Mouse (Mus musculus): ENCODE data around the gene H60c. TPM values are rescaled to one million over a fixed set of nuclear protein-coding genes. Genes with fewer than 3 reads are reported as not detected.
A peak's percentile ranks its signal among the peaks of the same experiment; 100 is the strongest.
"Not testable (repeated sequence)": the region's sequence is repeated elsewhere in the genome, so short reads cannot be mapped to it uniquely, and the experiment has no call there.

H60c gene
- not detected in 2 replicates for polyA plus RNA-seq (2015; fragmentation: Nextera tagmentation; extraction: Ambion mirVana)

- H3K4me1 ChIP-seq (replicated peaks), result no peaks in the 10 kb centered on the region
- H3K27ac ChIP-seq, result no peak within 1 kb of the TSS
- no peak within 1 kb of the TSS for H3K4me2 ChIP-seq
- 55% methylated on average over 8 of the region's 8 CpGs for WGBS (ENCODE audit: insufficient replicate concordance)
- H3K27me3 ChIP-seq, result no peaks in the 10 kb centered on the region
- DNase-seq, result no peak
- H3K36me3 ChIP-seq, result no peaks in the 10 kb centered on the region
- no peak for ATAC-seq (ENCODE audit: low read depth)
- H3K4me3 ChIP-seq (replicated peaks), result no peak within 1 kb of the TSS
- H3K9ac ChIP-seq, result no peak within 1 kb of the TSS
- no peaks in the 10 kb centered on the region for H3K9me3 ChIP-seq (replicated peaks)
These were observed at the start of gene H60c for GRCm38 (mm10) chr10:3267671-3268070. TSS of gene H60c (minus strand) at chr10:3267771.

GRCm38 (mm10) chr10:3308821-3309206, 41.2 kb upstream of the H60c start:
- Histone ChIP-seq H3K27me3 (no peaks in the 10 kb centered on the region), H3K4me2 (no peak overlapping the region), H3K4me3 (replicated peaks) (no peak overlapping the region), H3K9me3 (replicated peaks) (no peaks in the 10 kb centered on the region), H3K27ac (no peak overlapping the region), H3K36me3 (no peaks in the 10 kb centered on the region), H3K4me1 (replicated peaks) (no peaks in the 10 kb centered on the region), H3K9ac (no peak overlapping the region)
- DNase-seq (no peak), ATAC-seq (ENCODE audit: low read depth) (no peak)
- 57% methylated on average over 1 of the region's 1 CpGs for WGBS (ENCODE audit: insufficient replicate concordance)

DNA sequence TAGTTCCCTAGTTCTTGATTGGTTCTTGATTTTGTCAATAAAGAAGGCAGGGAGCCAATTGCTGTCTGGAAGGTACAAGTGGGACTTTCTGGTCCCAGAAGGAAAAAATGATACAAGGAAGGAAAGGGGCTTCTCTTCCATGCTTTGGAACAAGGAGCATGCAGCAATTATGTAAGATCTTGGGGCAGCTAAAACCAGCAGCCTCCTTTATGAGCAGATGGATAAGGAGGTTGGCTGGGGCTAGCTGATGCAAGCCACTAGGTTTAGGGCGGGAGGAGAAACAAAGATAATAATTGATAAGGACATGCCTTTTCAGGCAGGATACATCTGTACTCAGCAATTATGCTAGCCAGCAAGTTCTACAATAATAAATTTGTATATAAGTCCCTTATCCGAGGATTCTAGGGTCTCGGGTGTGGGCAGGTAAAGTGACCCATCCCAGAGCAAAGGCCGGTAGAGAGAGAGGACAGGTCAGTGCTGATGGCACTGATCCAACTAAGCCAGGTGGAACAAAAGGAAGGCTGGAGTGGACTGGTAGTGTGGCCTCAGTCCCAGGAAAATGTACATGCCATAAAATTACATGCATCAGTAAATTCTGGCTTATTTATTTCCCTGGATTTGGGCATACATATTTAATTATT, 40.7 kb upstream of the H60c start:
- no peaks in the 10 kb centered on the region for H3K9me3 ChIP-seq (replicated peaks)
- H3K36me3 ChIP-seq, result no peaks in the 10 kb centered on the region
- H3K4me3 ChIP-seq (replicated peaks), result no peak overlapping the region
- ATAC-seq (ENCODE audit: low read depth) (no peak), DNase-seq (no peak)
- WGBS (ENCODE audit: insufficient replicate concordance), result 58% methylated on average over 4 of the region's 4 CpGs
- H3K9ac ChIP-seq, result no peak overlapping the region
- H3K4me1 ChIP-seq (replicated peaks), result no peaks in the 10 kb centered on the region
- no peak overlapping the region for H3K4me2 ChIP-seq
- H3K27ac ChIP-seq, result no peak overlapping the region
- H3K27me3 ChIP-seq, result no peaks in the 10 kb centered on the region

GRCm38 (mm10) chr10:3307752-3308151, 40.2 kb upstream of the H60c start:
- no peaks in the 10 kb centered on the region for H3K4me1 ChIP-seq (replicated peaks)
- ATAC-seq (ENCODE audit: low read depth), result no peak
- H3K9me3 ChIP-seq (replicated peaks), result no peaks in the 10 kb centered on the region
- no peak overlapping the region for H3K27ac ChIP-seq
- WGBS (ENCODE audit: insufficient replicate concordance), result 58% methylated on average over 2 of the region's 2 CpGs
- no peak overlapping the region for H3K9ac ChIP-seq
- H3K4me2 ChIP-seq, result no peak overlapping the region
- H3K4me3 ChIP-seq (replicated peaks), result no peak overlapping the region
- no peaks in the 10 kb centered on the region for H3K36me3 ChIP-seq
- DNase-seq, result no peak
- H3K27me3 ChIP-seq, result no peaks in the 10 kb centered on the region

- Histone ChIP-seq H3K27ac (no peak overlapping the region), H3K27me3 (no peaks in the 10 kb centered on the region), H3K4me2 (no peak overlapping the region), H3K4me3 (replicated peaks) (no peak overlapping the region), H3K4me1 (replicated peaks) (no peaks in the 10 kb centered on the region), H3K9ac (no peak overlapping the region), H3K36me3 (no peaks in the 10 kb centered on the region), H3K9me3 (replicated peaks) (no peaks in the 10 kb centered on the region)
- ATAC-seq (ENCODE audit: low read depth) (no peak), DNase-seq (no peak)
- 17% methylated on average over 2 of the region's 2 CpGs for WGBS (ENCODE audit: insufficient replicate concordance)
These were observed 26.4 kb upstream of the H60c start for GRCm38 (mm10) chr10:3293969-3294368.

GRCm38 (mm10) chr10:3281047-3281446, 13.5 kb upstream of the H60c start:
- no peaks in the 10 kb centered on the region for H3K4me1 ChIP-seq (replicated peaks)
- WGBS (ENCODE audit: insufficient replicate concordance), result 38% methylated on average over 2 of the region's 2 CpGs
- no peaks in the 10 kb centered on the region for H3K36me3 ChIP-seq
- H3K9me3 ChIP-seq (replicated peaks), result no peaks in the 10 kb centered on the region
- no peak overlapping the region for H3K4me3 ChIP-seq (replicated peaks)
- ATAC-seq (ENCODE audit: low read depth), result no peak
- no peak for DNase-seq
- H3K27ac ChIP-seq, result no peak overlapping the region
- H3K9ac ChIP-seq, result no peak overlapping the region
- H3K27me3 ChIP-seq, result no peaks in the 10 kb centered on the region
- no peak overlapping the region for H3K4me2 ChIP-seq

GRCm38 (mm10) chr10:3274065-3274464, 6.5 kb upstream of the H60c start:
- no peaks in the 10 kb centered on the region for H3K36me3 ChIP-seq
- no peak for DNase-seq
- no peaks in the 10 kb centered on the region for H3K4me1 ChIP-seq (replicated peaks)
- no peak overlapping the region for H3K9ac ChIP-seq
- H3K27me3 ChIP-seq, result no peaks in the 10 kb centered on the region
- 37% methylated on average over 3 of the region's 3 CpGs for WGBS (ENCODE audit: insufficient replicate concordance)
- no peak overlapping the region for H3K4me2 ChIP-seq
- no peak overlapping the region for H3K27ac ChIP-seq
- no peaks in the 10 kb centered on the region for H3K9me3 ChIP-seq (replicated peaks)
- no peak for ATAC-seq (ENCODE audit: low read depth)
- no peak overlapping the region for H3K4me3 ChIP-seq (replicated peaks)

- Histone ChIP-seq H3K36me3 (no peaks in the 10 kb centered on the region), H3K9me3 (replicated peaks) (no peaks in the 10 kb centered on the region), H3K27me3 (no peaks in the 10 kb centered on the region), H3K9ac (no peak overlapping the region), H3K27ac (no peak overlapping the region), H3K4me3 (replicated peaks) (no peak overlapping the region), H3K4me1 (replicated peaks) (no peaks in the 10 kb centered on the region), H3K4me2 (no peak overlapping the region)
- 28% methylated on average over 3 of the region's 4 CpGs for WGBS (ENCODE audit: insufficient replicate concordance)
- no peak for DNase-seq
- peak; percentile 77 for ATAC-seq (ENCODE audit: low read depth)
These were observed 3.5 kb upstream of the H60c start for GRCm38 (mm10) chr10:3271036-3271435.

DNA sequence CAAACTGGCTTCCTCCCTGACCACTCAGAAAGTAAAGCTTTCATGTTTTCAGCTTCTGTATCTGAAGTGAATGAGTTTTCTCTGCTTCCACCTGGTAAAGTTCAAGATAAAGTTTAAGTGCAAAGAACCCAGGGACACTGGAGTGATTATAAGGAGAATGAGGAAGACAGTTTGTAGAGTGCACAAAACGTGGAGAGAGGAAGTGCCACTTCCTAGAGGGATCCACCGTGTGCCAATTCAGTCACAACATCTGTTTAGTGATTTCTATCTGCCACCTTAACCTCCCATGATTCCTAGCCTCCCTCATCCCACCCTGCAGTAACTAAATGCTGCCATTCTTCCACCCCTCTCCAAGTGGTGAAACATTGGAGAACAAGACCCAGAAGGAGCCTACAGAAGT, 842 bp downstream of the H60c start:
- DNase-seq, result no peak
- no peak overlapping the region for H3K9ac ChIP-seq
- WGBS (ENCODE audit: insufficient replicate concordance), result 17% methylated on average over 2 of the region's 2 CpGs
- no peaks in the 10 kb centered on the region for H3K4me1 ChIP-seq (replicated peaks)
- H3K27ac ChIP-seq, result no peak overlapping the region
- H3K4me3 ChIP-seq (replicated peaks), result no peak overlapping the region
- no peak overlapping the region for H3K4me2 ChIP-seq
- H3K36me3 ChIP-seq, result no peaks in the 10 kb centered on the region
- H3K27me3 ChIP-seq, result no peaks in the 10 kb centered on the region
- ATAC-seq (ENCODE audit: low read depth), result no peak
- no peaks in the 10 kb centered on the region for H3K9me3 ChIP-seq (replicated peaks)

DNA sequence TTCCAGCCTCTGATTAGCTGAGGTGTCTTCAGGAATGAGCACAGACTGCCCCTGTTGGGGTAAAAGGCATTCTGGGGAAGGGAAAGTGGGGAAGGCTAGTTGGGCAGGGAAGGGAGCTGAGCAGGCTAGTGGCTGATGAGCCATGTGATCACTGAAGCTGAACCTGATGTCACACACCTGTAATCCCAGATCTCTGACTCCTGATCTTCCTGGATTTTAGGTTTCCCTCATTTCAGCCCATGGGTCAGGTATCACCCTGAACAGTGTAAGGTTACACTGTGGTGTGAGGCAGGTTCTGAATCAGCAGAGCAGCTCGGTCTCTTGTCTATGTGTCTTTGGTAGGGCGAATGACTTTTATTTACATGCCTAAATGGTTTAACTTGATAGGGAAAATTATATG, 4.8 kb downstream of the H60c start:
- ATAC-seq (ENCODE audit: low read depth), result no peak
- Histone ChIP-seq H3K4me2 (no peak overlapping the region), H3K9ac (no peak overlapping the region), H3K27me3 (no peaks in the 10 kb centered on the region), H3K36me3 (no peaks in the 10 kb centered on the region), H3K27ac (no peak overlapping the region), H3K4me3 (replicated peaks) (no peak overlapping the region), H3K9me3 (replicated peaks) (no peaks in the 10 kb centered on the region), H3K4me1 (replicated peaks) (no peaks in the 10 kb centered on the region)
- WGBS (ENCODE audit: insufficient replicate concordance), result 53% methylated on average over 2 of the region's 2 CpGs
- no peak for DNase-seq

GRCm38 (mm10) chr10:3257391-3257790, 10.2 kb downstream of the H60c start:
- 71% methylated on average over 3 of the region's 3 CpGs for WGBS (ENCODE audit: insufficient replicate concordance)
- Histone ChIP-seq H3K4me2 (no peak overlapping the region), H3K4me3 (replicated peaks) (no peak overlapping the region), H3K27me3 (no peaks in the 10 kb centered on the region), H3K9me3 (replicated peaks) (no peaks in the 10 kb centered on the region), H3K36me3 (no peaks in the 10 kb centered on the region), H3K27ac (no peak overlapping the region), H3K9ac (no peak overlapping the region), H3K4me1 (replicated peaks) (no peaks in the 10 kb centered on the region)
- DNase-seq, result no peak
- ATAC-seq (ENCODE audit: low read depth), result no peak

DNA sequence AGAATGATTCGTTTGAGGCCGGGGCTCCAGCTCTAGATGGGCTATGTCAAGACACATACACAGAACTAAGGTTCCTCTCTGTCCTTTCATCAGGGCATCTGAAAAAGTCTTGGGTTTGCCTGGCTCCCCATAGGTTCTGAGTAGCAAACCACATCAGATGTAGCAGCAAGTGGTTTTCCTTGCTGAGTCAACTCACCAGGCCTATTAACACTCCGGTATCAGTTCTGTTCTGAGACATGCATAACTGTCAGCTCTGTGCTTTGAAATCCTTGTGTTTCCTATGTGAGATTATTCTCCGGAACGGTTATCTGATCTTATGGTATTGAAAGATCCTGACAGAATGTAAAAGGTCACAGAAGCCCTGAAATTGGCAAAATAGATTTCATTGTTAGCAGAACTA, 29.1 kb downstream of the H60c start:
- 55% methylated on average over 5 of the region's 5 CpGs for WGBS (ENCODE audit: insufficient replicate concordance)

More for the DNA sequence above, 29.1 kb downstream of the H60c start:
- not testable (repeated sequence) for H3K9me3 ChIP-seq (replicated peaks); H3K4me3 ChIP-seq (replicated peaks); DNase-seq; H3K27me3 ChIP-seq; H3K27ac ChIP-seq; H3K4me2 ChIP-seq; ATAC-seq (ENCODE audit: low read depth); H3K4me1 ChIP-seq (replicated peaks); H3K36me3 ChIP-seq; H3K9ac ChIP-seq
